Mouse (Mus musculus) neutrophil, adult 65 days (primary cell): ENCODE data around the gene Cdh23. TPM values are rescaled to one million over a fixed set of nuclear protein-coding genes. Genes with fewer than 3 reads are reported as not detected.

ENCODE experiments used
- total RNA-seq: library from RNA; stranded (reverse); gene quantifications from 2 replicates; pipeline ENCODE4 v1.2.4, GENCODE M21; 2023

Cdh23 gene
- total RNA-seq: 1.6 and 4.2 TPM in 2 replicates

GRCm38 (mm10) chr10:60696390-60696789 lies at the start of gene Cdh23:
TSS of gene Cdh23 (minus strand) at chr10:60696490.

GRCm38 (mm10) chr10:60399449-60399848 lies 296.8 kb downstream of the Cdh23 start, which contains the start of gene Gm17455:
TSS of gene Gm17455 (plus strand) at chr10:60399726.

GRCm38 (mm10) chr10:60346701-60347405 lies 349.4 kb downstream of the Cdh23 start, which contains the start of gene Vsir:
TSS of gene Vsir (plus strand) at chr10:60346851.

GRCm38 (mm10) chr10:60277207-60278005 lies 418.9 kb downstream of the Cdh23 start, which contains the start of gene Psap:
TSS of gene Psap (plus strand) at chr10:60277627.

Other genes with a start within 250 kb of the Cdh23 start
- gene Slc29a3, start 56.3 kb upstream of the Cdh23 start, total RNA-seq: 25.8 and 26.9 TPM in 2 replicates
- 0.23 TPM in 1 of 2 replicates, not detected in the other for gene Unc5b, start 135.1 kb upstream of the Cdh23 start, total RNA-seq